Mouse (Mus musculus) C2C12 (cell line): ENCODE results near the gene Stk38. TPM values are rescaled to one million over a fixed set of nuclear protein-coding genes. Genes with fewer than 3 reads are reported as not detected.

Experiments used
- H3K27me3 ChIP-seq: one replicate; pipeline ENCODE4 v1.6.1; 2011; ENCODE audit not compliant: control insufficient read depth, insufficient read depth, insufficient read length
- H3K36me3 ChIP-seq: one replicate; pipeline ENCODE4 v1.6.1; 2011; ENCODE audit not compliant: control insufficient read depth, insufficient read depth
- H3K4me3 ChIP-seq: one replicate; pipeline ENCODE4 v1.5.1; 2011; ENCODE audit warnings: mild to moderate bottlenecking, control low read depth; ENCODE audit not compliant: poor library complexity, insufficient read depth, severe bottlenecking
- H3K79me2 ChIP-seq: one replicate; pipeline ENCODE4 v1.6.1; 2011; ENCODE audit not compliant: control insufficient read depth, insufficient read depth
- H3K79me3 ChIP-seq: one replicate; pipeline ENCODE4 v1.6.1; 2011; ENCODE audit warnings: low read depth, control low read depth
- H3ac ChIP-seq: one replicate; pipeline ENCODE3; 2011; ENCODE audit warnings: low read depth; ENCODE audit not compliant: control insufficient read depth, insufficient read length
- CEBPB ChIP-seq: IDR thresholded peaks from one replicate; pipeline ENCODE4 v1.6.1; 2011; ENCODE audit warnings: low read depth, mild to moderate bottlenecking, control low read depth, moderate library complexity
- CTCF ChIP-seq: IDR thresholded peaks from one replicate; pipeline ENCODE4 v1.5.1; 2011; ENCODE audit not compliant: control insufficient read depth, insufficient read depth, insufficient read length
- FOSL1 ChIP-seq: IDR thresholded peaks from one replicate; pipeline ENCODE4 v1.8.0; 2011; ENCODE audit warnings: mild to moderate bottlenecking, low read length; ENCODE audit not compliant: poor library complexity, insufficient read depth, severe bottlenecking
- MAX ChIP-seq: IDR thresholded peaks from one replicate; pipeline ENCODE4 v1.6.1; 2011; ENCODE audit warnings: mild to moderate bottlenecking, control low read depth
- MYOD1 ChIP-seq: IDR thresholded peaks from one replicate; pipeline ENCODE4 v1.6.1; 2011; ENCODE audit warnings: low read depth; ENCODE audit not compliant: control insufficient read depth, insufficient read length
- MYOG ChIP-seq: IDR thresholded peaks from one replicate; pipeline ENCODE4 v1.6.1; 2011; ENCODE audit not compliant: control insufficient read depth, insufficient read length; ENCODE audit errors: extremely low read depth
- USF1 ChIP-seq: IDR thresholded peaks from one replicate; pipeline ENCODE4 v1.6.1; 2011; ENCODE audit warnings: low read depth, mild to moderate bottlenecking, control low read depth, moderate library complexity
- polyA plus RNA-seq: library from polyadenylated mRNA; unstranded; fragments of >200 nt; fragmentation: generic; extraction: Trizol; gene quantifications from one replicate; pipeline ENCODE4 v1.2.1, GENCODE M21; 2012; ENCODE audit warnings: missing spikeins

Stk38 gene
- polyA plus RNA-seq, 1 experiment = 19.2 TPM

GRCm38 (mm10) chr17:28992105-28992504 is 15.7 kb downstream of the Stk38 start:
- no peak overlapping the region for H3ac ChIP-seq
- TF ChIP-seq CEBPB (no peak), FOSL1 (no peak), MYOD1 (no peak), MYOG (no peak), MAX (no peak)
- H3K79me3 ChIP-seq = peaks cover 2% of the 10 kb centered on the region
- peaks cover 16% of the 10 kb centered on the region for H3K79me2 ChIP-seq
- H3K36me3 ChIP-seq = peaks cover 56% of the 10 kb centered on the region
- H3K27me3 ChIP-seq = no peaks in the 10 kb centered on the region
- H3K4me3 ChIP-seq = no peak overlapping the region

- Histone ChIP-seq H3K36me3 (peaks cover 55% of the 10 kb centered on the region), H3K79me2 (peaks cover 12% of the 10 kb centered on the region), H3K27me3 (no peaks in the 10 kb centered on the region), H3ac (no peak overlapping the region), H3K79me3 (peaks cover 2% of the 10 kb centered on the region), H3K4me3 (no peak overlapping the region)
- TF ChIP-seq CEBPB = no peak
- no peak for TF ChIP-seq FOSL1
- TF ChIP-seq MYOG = no peak
- no peak for TF ChIP-seq MYOD1
These were observed 16.5 kb downstream of the Stk38 start for GRCm38 (mm10) chr17:28991286-28991685.

DNA sequence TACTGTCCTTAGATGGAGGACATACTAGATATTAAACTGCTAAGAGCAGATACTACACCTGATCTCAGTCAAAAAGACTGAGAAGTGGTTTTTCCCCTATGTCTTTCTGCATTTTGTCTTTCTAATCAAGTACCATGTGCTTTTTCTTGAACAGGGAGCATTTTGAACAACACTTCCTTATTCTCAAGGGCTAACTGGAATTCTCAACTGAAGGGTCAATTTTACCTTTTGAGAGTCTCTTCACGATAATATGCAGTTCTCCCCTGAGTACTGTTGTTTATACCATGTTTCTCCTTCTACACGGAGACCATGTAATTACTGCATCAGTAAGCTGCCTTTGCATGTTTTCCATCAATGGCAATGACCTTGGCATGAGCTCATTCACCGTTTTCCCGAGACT is 17.7 kb downstream of the Stk38 start:
- H3K4me3 ChIP-seq = no peak overlapping the region
- TF ChIP-seq USF1 (no peak), CEBPB (no peak), MAX (no peak), MYOD1 (no peak), CTCF (no peak), MYOG (no peak), FOSL1 (no peak)
- H3K27me3 ChIP-seq = no peaks in the 10 kb centered on the region
- peaks cover 8% of the 10 kb centered on the region for H3K79me2 ChIP-seq
- H3K36me3 ChIP-seq = peaks cover 53% of the 10 kb centered on the region
- peaks cover 2% of the 10 kb centered on the region for H3K79me3 ChIP-seq
- no peak overlapping the region for H3ac ChIP-seq

DNA sequence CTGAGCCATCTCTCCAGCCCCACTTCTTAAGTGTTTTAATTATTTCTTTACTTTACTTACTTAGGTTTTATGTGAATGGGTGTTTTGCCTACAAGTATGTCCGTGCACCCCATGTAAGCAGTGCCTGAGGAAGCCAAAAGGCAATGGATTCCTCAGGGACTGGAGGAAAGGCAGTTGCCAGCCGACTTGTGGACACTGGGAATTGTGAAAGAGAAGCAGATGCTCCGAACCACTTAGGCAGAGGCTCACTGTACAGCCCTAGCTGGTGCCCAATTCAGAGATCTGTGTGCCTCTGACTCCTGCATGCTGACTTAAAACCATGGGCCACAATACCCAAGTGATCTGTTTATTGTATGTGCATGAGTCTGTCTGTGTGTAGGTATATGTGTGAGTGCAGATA is 18.8 kb downstream of the Stk38 start:
- Histone ChIP-seq H3K79me2 (no peaks in the 10 kb centered on the region), H3K36me3 (peaks cover 61% of the 10 kb centered on the region), H3ac (no peak overlapping the region), H3K27me3 (no peaks in the 10 kb centered on the region), H3K4me3 (no peak overlapping the region), H3K79me3 (peaks cover 2% of the 10 kb centered on the region)
- TF ChIP-seq MYOG (no peak), MYOD1 (no peak), CEBPB (no peak), MAX (no peak)

DNA sequence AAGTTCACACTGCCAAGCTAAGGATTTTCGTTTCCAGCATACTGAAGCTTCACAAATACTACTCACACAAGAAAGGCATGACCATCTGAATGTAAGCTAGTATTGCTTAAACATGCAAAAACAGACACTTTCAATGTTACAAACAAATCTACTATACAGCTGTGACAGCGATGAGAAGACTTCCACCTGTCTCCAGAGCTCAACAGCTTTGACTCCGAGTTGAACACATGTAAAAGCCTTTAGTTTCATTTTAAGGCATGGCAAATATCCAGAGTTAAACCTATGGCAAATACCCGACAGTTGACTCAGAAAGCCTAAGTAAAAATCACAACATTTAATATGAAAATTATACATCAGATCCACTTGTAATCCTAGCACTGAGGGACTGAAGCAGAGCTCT is 19.5 kb downstream of the Stk38 start:
- Histone ChIP-seq H3K79me3 (peaks cover under 1% of the 10 kb centered on the region), H3K36me3 (peaks cover 66% of the 10 kb centered on the region), H3K4me3 (no peak overlapping the region), H3K27me3 (no peaks in the 10 kb centered on the region), H3K79me2 (no peaks in the 10 kb centered on the region), H3ac (no peak overlapping the region)
- TF ChIP-seq MYOD1 (peak; percentile 38), MYOG (no peak), CEBPB (no peak)

- TF ChIP-seq USF1 (no peak), MYOD1 (no peak), MAX (peak; percentile 43), MYOG (no peak), CTCF (no peak), CEBPB (no peak), FOSL1 (no peak)
- Histone ChIP-seq H3ac (no peak overlapping the region), H3K79me3 (no peaks in the 10 kb centered on the region), H3K4me3 (no peak overlapping the region), H3K27me3 (no peaks in the 10 kb centered on the region), H3K79me2 (no peaks in the 10 kb centered on the region), H3K36me3 (peaks cover 64% of the 10 kb centered on the region)
These were observed 20.1 kb downstream of the Stk38 start for GRCm38 (mm10) chr17:28987713-28988112.
